31 mouse cellular contexts compared by ENCODE assay signal in genomic region chr8:88795896-88796295, GRCm38 (mm10).
A peak's percentile ranks its signal among the peaks of the same experiment; 100 is the strongest.
DNase-seq lines count a peak whose midpoint lies in the region; TF ChIP-seq lines count a peak whose summit lies in the region.
"Had no signal": no experiment of that assay in that cellular context is flagged by ENCODE, and none has a peak within 500 bp of the region (broad histone marks: within the 10 kb centered on the region; RNA-seq: fewer than 3 reads in every experiment).

No protein-coding gene starts in this region.

- no peak for TF ChIP-seq EP300 in CH12.LX (IDR thresholded peaks at IDR 0.05; ENCODE audit: low read length)

- dilution Hi-C loops in CH12.LX (cut with MboI; ENCODE audit: extremely low pct_ligation_motif_present, extremely low pct_unique_long_range_greater_than_20kb, low sequenced_read_pairs): no loop called here

- in situ Hi-C loops in CH12.LX (cut with MboI; ENCODE audit: low pct_ligation_motif_present, low pct_unique_long_range_greater_than_20kb, low sequenced_read_pairs): no loop called here
- in situ Hi-C loops in ES-E14 (cut with MboI; ENCODE audit: low sequenced_read_pairs in 2 of 2, unreplicated experiment in 2 of 2): no loop called here

- TF ChIP-seq RAD21 in CH12.LX (IDR thresholded peaks at IDR 0.05; ENCODE audit: low read depth, low read length): no peak

- no peak overlapping the region for H3K4me2 ChIP-seq in CH12.LX (ENCODE audit: insufficient read depth, low read depth, poor library complexity, severe bottlenecking)
- H3K4me2 ChIP-seq: embryonic facial prominence, embryonic 13.5 days; forebrain, embryonic 13.5 days; heart, embryonic 11.5 days; hindbrain, embryonic 13.5 days; intestine, embryonic 15.5 days had no signal

- no peak overlapping the region for H3K4me3 ChIP-seq in CH12.LX (replicated peaks in 1 of 3; ENCODE audit: low read depth in 2 of 3, low read length in 2 of 3, poor library complexity in 1 of 3)
- H3K4me3 ChIP-seq in ES-E14 (ENCODE audit: insufficient read depth in 1 of 2, low read depth in 1 of 2, low read length in 2 of 2, poor library complexity in 1 of 2, severe bottlenecking in 1 of 2): no peak overlapping the region
- H3K4me3 ChIP-seq: embryonic facial prominence, embryonic 10.5 days; embryonic facial prominence, embryonic 13.5 days; erythroblast, embryonic 14.5 days; forebrain, embryonic 13.5 days; gastrocnemius, adult 2 months; hindbrain, embryonic 10.5 days; hindbrain, embryonic 13.5 days; intestine, embryonic 15.5 days had no signal

- no peaks in the 10 kb centered on the region for H3K36me3 ChIP-seq in CH12.LX (replicated peaks in 1 of 2; ENCODE audit: control insufficient read depth in 1 of 2, insufficient read depth in 1 of 2, low read length in 1 of 2)
- no peaks in the 10 kb centered on the region for H3K36me3 ChIP-seq in ES-E14 (ENCODE audit: control insufficient read depth, insufficient read depth, low read length, poor library complexity, severe bottlenecking)
- H3K36me3 ChIP-seq: embryonic facial prominence, embryonic 10.5 days; embryonic facial prominence, embryonic 13.5 days; G1E; hindbrain, embryonic 10.5 days; hindbrain, embryonic 13.5 days; intestine, embryonic 15.5 days had no signal

- no peaks in the 10 kb centered on the region for H3K79me2 ChIP-seq in CH12.LX (replicated peaks; ENCODE audit: control insufficient read depth, extremely low read depth, insufficient read depth, poor library complexity, severe bottlenecking)

- H3K9ac ChIP-seq in CH12.LX (ENCODE audit: insufficient read depth, low read depth): no peak overlapping the region
- no peak overlapping the region for H3K9ac ChIP-seq in ES-E14 (ENCODE audit: insufficient read depth, low read depth, low read length, poor library complexity, severe bottlenecking)
- H3K9ac ChIP-seq: embryonic facial prominence, embryonic 13.5 days; forebrain, embryonic 13.5 days; hindbrain, embryonic 13.5 days; intestine, embryonic 15.5 days had no signal

- H3K27ac ChIP-seq in CH12.LX (ENCODE audit: insufficient read depth, low read depth) (no peak overlapping the region), ES-E14 (ENCODE audit: insufficient read depth, low read depth, low read length, poor library complexity, severe bottlenecking) (no peak overlapping the region)
- H3K27ac ChIP-seq: embryonic facial prominence, embryonic 10.5 days; embryonic facial prominence, embryonic 13.5 days; forebrain, embryonic 13.5 days; gastrocnemius, adult 2 months; hindbrain, embryonic 10.5 days; hindbrain, embryonic 13.5 days; intestine, embryonic 15.5 days had no signal

- no peak for TF ChIP-seq CTCF in CH12.LX (conservative IDR thresholded peaks at IDR 0.05 in 1 of 2, IDR thresholded peaks at IDR 0.05 in 1 of 2; ENCODE audit: low read depth in 2 of 2, low read length in 2 of 2)

- no peaks in the 10 kb centered on the region for H3K9me3 ChIP-seq in CH12.LX (replicated peaks; ENCODE audit: low read length)
- no peaks in the 10 kb centered on the region for H3K9me3 ChIP-seq in ES-E14 (ENCODE audit: control insufficient read depth, insufficient read depth, low read depth, low read length)
- H3K9me3 ChIP-seq: embryonic facial prominence, embryonic 10.5 days; embryonic facial prominence, embryonic 13.5 days; forebrain, embryonic 13.5 days; hindbrain, embryonic 10.5 days; hindbrain, embryonic 13.5 days; intestine, embryonic 15.5 days had no signal

- peaks cover 0 to 12% of the 10 kb centered on the region in 2 experiments; a peak in 2 of 4 replicates for H3K4me1 ChIP-seq in CH12.LX (ENCODE audit: control insufficient read depth in 1 of 2, insufficient read depth in 2 of 2)
- no peaks in the 10 kb centered on the region for H3K4me1 ChIP-seq in ES-E14 (ENCODE audit: control insufficient read depth in 2 of 2, insufficient read depth in 2 of 2, low read length in 2 of 2, poor library complexity in 1 of 2)
- H3K4me1 ChIP-seq: embryonic facial prominence, embryonic 10.5 days; embryonic facial prominence, embryonic 13.5 days; intestine, embryonic 15.5 days had no signal

- H3K27me3 ChIP-seq in CH12.LX (replicated peaks): no peaks in the 10 kb centered on the region
- H3K27me3 ChIP-seq: embryonic facial prominence, embryonic 13.5 days; forebrain, embryonic 13.5 days; intestine, embryonic 15.5 days; Patski had no signal

- TF ChIP-seq POLR2A in CH12.LX (IDR thresholded peaks at IDR 0.05; ENCODE audit: low read depth, low read length): no peak

- peak; percentile 83 for DNase-seq in heart, adult 11 months
- no peak for DNase-seq in heart, adult 9 months (ENCODE audit: low spot score in 2 of 2)
- peak; percentile 27 for DNase-seq in CH12.LX (ENCODE audit: extremely low read depth)
- DNase-seq in ES-E14 (ENCODE audit: low read depth, low spot score): peak; percentile 21
- peak; percentile 2 for DNase-seq in c-Kit-positive CD71-positive TER-119-negative erythroid progenitor cells, embryonic 14.5 days (ENCODE audit: low read depth)
- no peak for DNase-seq in adrenal gland, postnatal 14 days
- DNase-seq in cerebellum, postnatal 14 days: no peak
- DNase-seq: adrenal gland, adult 8-10 months; adrenal gland, postnatal 36 days; B cell, adult 2 months; cerebellum, adult 11 months; cerebellum, adult 2 months; cerebellum, adult 9-11 months; cerebellum, postnatal 36 days; embryo, embryonic 11 days; gastrocnemius, adult 2 months; gastrocnemius, postnatal 14 days; heart, adult 18-20 months; heart, postnatal 36 days; kidney, adult 11 months; kidney, adult 8-10 months had no signal

TF ChIP-seq in CH12.LX, 34 proteins besides CTCF, POLR2A, EP300 and RAD21:
- no peak for TF ChIP-seq IRF4 (IDR thresholded peaks at IDR 0.05; ENCODE audit: low read depth, low read length)
- TF ChIP-seq NRF1 (IDR thresholded peaks at IDR 0.05; ENCODE audit: low read depth, low read length): no peak
- TF ChIP-seq MAZ (IDR thresholded peaks at IDR 0.05; ENCODE audit: low read depth, low read length): no peak
- no peak for TF ChIP-seq BHLHE40 (IDR thresholded peaks at IDR 0.05; ENCODE audit: low read depth, low read length)
- TF ChIP-seq CHD1 (IDR thresholded peaks at IDR 0.05; ENCODE audit: low read depth, low read length): no peak
- TF ChIP-seq KAT2A (IDR thresholded peaks at IDR 0.05; ENCODE audit: insufficient replicate concordance, low read length): no peak
- no peak for TF ChIP-seq RCOR1 (conservative IDR thresholded peaks at IDR 0.05; ENCODE audit: low read depth, low read length)
- no peak for TF ChIP-seq GABPA (IDR thresholded peaks at IDR 0.05; ENCODE audit: insufficient replicate concordance, low read depth, low read length)
- no peak for TF ChIP-seq MAFK (IDR thresholded peaks at IDR 0.05; ENCODE audit: insufficient replicate concordance, low read length)
- TF ChIP-seq SIN3A (IDR thresholded peaks at IDR 0.05; ENCODE audit: low read length): no peak
- no peak for TF ChIP-seq PAX5 (IDR thresholded peaks at IDR 0.05; ENCODE audit: low read length)
- no peak for TF ChIP-seq USF2 (conservative IDR thresholded peaks at IDR 0.05; ENCODE audit: low read depth, low read length)
- TF ChIP-seq USF1 (IDR thresholded peaks at IDR 0.05; ENCODE audit: low read depth, low read length): no peak
- TF ChIP-seq JUN (IDR thresholded peaks at IDR 0.05; ENCODE audit: insufficient read depth, low read depth, low read length): no peak
- TF ChIP-seq ZMIZ1 (IDR thresholded peaks at IDR 0.05; ENCODE audit: low read depth, low read length): no peak
- no peak for TF ChIP-seq TCF12 (IDR thresholded peaks at IDR 0.05; ENCODE audit: low read depth, low read length)
- no peak for TF ChIP-seq ZNF384 (IDR thresholded peaks at IDR 0.05; ENCODE audit: low read depth, low read length)

TF ChIP-seq in ES-E14, 5 proteins besides CTCF, POLR2A, EP300 and RAD21:
- TF ChIP-seq ZNF384 (IDR thresholded peaks at IDR 0.05; ENCODE audit: low read depth, low read length) (no peak), MAFK (IDR thresholded peaks at IDR 0.05; ENCODE audit: insufficient read depth, low read depth, low read length) (no peak), ZC3H11A (IDR thresholded peaks at IDR 0.05; ENCODE audit: borderline replicate concordance, low read depth, low read length) (no peak), HCFC1 (IDR thresholded peaks at IDR 0.05; ENCODE audit: borderline replicate concordance, insufficient read depth, low read length) (no peak), CHD2 (IDR thresholded peaks at IDR 0.05; ENCODE audit: low read depth, low read length) (no peak)

Comparison
In these comparisons a context has a peak if more than half of its experiments do, and no peak if none do; other contexts are left out.
1. DNase-seq: peak in heart, adult 11 months (single experiment), CH12.LX (single experiment), ES-E14 (single experiment) and c-Kit-positive CD71-positive TER-119-negative erythroid progenitor cells, embryonic 14.5 days (single experiment); none in heart, adult 9 months (0 of 2), adrenal gland, postnatal 14 days (single experiment) and cerebellum, postnatal 14 days (0 of 2).